Mouse (Mus musculus) gastrocnemius, postnatal 14 days (tissue): ENCODE measurements around the gene Ctbp2. TPM values are rescaled to one million over a fixed set of nuclear protein-coding genes. Genes with fewer than 3 reads are reported as not detected.

Experiments
- DNase-seq: peaks from one replicate; pipeline ENCODE4 v3.0.0; 2021; ENCODE audit warnings: mixed read lengths
- intact Hi-C: fragments of 180-260 bp; cut with DNase I; formaldehyde crosslinking; loops from one replicate; pipeline ENCODE4 v1.15.1; 2025; ENCODE audit warnings: low total_unique reads
- total RNA-seq, 2 experiments: library from RNA; stranded (reverse); gene quantifications; 2 replicates each; pipeline ENCODE4 v1.2.3; 2021

The Ctbp2 gene
- total RNA-seq, 2 experiments from 2014 or later, result 22.4 to 29.3 TPM

DNA sequence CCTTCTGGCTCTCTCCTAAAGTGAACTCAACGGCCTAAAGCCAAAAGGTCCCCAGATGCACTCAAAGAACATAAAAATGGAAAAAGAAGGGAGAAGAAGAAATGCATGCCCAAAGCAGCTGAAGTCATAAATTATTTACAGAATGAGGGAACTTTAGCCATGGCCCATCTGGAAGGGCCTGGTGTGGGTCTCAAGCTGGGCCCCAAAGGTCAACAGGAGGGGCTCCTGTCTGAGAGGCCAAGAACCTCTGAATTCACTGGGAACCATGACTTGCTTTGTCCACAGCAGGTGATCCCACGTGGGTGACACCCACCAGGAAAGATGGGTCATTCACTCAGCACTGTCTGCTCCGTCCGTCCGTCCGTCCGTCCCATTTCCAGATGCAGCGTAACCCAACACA lies 67.2 kb downstream of the Ctbp2 start:
- no peak for DNase-seq
- intact Hi-C loops, result loop anchor here (5.0 kb wide), 1 partner anchor 65 kb away; the partner anchor contains the start of genes Ctbp2 and Fgfr2

DNA sequence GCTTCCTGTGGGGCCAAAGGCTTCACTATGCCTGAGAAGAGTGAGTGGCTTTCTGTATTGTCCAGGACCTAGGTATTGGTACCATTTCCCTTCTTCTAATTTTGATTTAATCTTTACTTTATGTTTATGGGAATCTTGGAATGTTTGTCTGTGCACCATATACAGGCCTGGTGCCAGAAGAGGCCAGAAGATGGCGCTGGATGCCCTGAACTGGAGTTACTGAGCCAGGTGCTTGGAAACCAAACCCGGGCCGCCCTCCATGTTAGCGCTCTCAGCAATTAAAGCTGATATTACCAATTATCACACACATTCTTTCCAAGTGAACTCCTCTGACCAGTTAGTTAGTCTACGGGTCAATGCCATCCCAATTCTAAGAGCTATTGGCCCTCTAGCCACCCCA lies 69.7 kb downstream of the Ctbp2 start:
- no peak for DNase-seq
- intact Hi-C loops, result no loop called here

DNA sequence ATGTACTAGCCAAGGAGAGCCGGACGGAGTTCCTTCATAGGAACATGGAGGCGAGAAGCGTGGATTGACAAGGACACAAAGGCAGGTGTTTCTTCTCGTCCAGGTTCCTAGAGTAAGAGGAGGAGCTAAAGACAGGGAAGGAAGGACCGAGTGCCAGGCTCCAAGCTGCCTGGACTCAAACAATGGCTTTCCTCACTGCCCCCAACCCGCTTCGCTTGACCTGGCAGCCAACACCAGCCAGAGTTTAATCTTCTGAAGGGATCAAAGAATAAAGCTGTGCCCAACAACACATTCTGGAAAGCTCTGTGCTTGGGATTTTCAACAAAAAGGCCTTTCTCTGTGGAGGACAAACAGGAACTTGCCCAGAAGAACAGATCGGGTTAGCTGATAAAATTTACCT lies 70.4 kb downstream of the Ctbp2 start:
- intact Hi-C loops, result no loop called here
- no peak for DNase-seq

DNA sequence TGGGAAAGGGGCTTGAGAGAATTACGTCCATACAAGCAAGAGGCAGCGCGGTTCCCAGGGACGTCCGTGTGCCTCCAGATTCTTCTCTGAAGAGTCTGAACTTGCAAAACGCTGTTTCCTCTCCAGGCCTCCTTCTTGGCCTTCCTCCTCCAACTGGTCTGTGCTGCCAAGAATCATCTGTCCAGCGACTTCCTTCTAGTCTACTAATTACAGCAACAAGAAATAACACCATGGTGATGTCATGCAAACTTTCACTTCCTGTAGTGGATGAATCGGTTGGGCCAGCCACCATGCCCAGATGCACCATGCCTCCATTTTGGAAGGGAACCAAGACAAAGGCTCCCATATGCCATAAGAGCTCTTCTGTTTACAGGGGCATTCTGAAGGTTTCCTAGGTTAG lies 71.3 kb downstream of the Ctbp2 start:
- intact Hi-C loops, result no loop called here
- DNase-seq, result peak; percentile 49

DNA sequence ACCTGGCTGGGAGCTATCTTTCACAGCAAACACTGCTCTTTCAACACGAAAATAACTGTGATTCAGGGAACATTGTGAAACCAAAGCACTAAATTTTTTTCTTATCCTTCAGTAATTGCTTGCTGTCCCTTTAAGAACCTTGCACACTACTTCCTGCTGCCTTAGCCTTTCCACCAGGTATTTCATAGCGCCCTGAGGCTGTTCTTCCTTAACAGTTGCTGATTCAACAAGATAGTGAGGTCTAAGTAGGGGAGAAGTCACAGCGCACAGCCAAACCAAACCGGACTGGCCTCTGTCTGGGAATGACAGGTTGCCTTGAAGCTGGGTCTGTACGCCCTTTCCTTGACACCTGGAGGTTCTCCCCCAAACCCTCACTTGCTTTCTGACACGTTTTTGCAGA lies 73.5 kb downstream of the Ctbp2 start:
- DNase-seq, result no peak
- intact Hi-C loops, result no loop called here

DNA sequence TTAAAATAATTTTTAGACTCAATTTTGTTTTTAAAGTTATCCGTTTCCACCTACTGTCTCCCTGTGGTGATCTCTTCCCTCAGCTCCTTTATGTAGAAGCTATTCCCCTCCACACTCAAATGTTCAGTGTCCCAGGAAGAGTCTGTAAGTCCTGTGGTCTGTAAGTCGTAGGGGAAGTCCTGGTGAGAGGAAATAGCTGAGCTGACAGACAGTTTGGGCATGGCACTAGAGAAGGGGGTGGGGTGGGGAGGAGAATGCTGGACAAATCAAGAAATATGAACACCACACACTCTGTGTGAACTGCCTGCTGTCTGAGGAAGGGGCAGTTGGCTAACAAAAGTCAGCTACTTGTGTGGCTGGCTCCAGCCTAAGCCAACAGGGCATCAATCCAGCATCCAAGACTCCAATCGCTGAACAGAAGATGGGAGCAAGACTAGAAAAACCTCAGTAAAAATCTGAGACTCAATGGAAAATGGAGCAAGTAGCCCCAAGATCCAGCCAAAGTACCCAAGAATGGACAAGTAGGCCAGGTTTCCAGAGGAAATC lies 76.0 kb downstream of the Ctbp2 start:
- intact Hi-C loops, result no loop called here
- no peak for DNase-seq

DNA sequence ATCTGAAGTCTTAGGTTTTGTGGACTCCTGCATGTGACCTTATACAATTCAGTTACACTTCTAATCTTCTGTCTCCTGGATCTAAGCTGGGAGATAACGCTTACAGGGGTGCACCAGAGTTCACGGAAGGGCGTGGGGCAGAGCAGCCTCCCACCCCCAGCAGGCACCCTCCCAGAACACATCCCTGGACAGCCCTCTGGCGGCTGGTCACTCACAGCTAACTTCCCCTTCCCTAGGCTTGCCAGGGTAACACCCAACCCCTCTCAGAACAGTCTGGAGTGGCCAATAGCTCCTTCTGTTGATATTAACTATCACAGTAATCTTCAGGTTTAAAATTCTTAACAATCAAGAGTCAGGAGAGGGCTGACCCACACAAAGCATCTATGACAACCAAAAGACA lies 76.9 kb downstream of the Ctbp2 start:
- DNase-seq, result peak; percentile 65
- intact Hi-C loops, result no loop called here

DNA sequence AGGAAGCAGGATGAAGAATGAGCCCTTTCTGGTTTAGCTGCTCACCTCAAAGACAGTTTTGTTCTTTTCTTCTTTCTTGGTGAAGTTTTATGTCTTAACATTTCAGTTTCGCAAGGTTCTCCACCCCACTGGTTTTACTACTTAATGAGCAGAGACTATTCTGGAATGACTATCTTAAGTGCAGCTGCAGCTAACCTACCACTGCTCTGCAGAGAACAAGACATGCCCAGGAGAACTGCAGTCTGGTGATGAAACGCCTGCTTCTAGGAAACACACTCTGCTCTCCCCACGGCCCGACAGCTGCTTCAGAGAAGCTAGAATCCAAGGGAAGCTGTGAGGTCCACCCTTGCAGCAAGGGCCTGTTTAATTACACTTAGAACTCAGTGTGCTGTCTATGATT lies 79.4 kb downstream of the Ctbp2 start:
- intact Hi-C loops, result no loop called here
- DNase-seq, result no peak

DNA sequence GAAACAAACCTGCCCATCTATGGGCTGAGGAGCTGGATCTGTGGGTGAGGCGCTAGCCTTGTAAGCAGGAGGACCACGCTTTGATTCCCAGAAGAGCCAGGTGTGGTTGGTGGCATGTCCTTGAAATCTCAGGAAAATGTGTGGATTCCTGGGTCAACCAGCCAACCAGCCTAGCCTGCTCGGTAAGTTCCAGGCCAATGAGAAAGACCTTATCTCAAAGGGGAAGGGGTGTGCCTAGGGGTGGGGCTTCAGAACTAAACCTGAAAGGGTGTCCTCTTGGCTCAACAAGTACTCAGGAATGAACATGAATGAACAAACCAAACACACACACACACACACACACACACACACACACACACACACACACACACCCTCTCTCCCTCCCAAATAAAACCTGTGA lies 82.4 kb downstream of the Ctbp2 start:
- DNase-seq, result no peak
- intact Hi-C loops, result no loop called here

DNA sequence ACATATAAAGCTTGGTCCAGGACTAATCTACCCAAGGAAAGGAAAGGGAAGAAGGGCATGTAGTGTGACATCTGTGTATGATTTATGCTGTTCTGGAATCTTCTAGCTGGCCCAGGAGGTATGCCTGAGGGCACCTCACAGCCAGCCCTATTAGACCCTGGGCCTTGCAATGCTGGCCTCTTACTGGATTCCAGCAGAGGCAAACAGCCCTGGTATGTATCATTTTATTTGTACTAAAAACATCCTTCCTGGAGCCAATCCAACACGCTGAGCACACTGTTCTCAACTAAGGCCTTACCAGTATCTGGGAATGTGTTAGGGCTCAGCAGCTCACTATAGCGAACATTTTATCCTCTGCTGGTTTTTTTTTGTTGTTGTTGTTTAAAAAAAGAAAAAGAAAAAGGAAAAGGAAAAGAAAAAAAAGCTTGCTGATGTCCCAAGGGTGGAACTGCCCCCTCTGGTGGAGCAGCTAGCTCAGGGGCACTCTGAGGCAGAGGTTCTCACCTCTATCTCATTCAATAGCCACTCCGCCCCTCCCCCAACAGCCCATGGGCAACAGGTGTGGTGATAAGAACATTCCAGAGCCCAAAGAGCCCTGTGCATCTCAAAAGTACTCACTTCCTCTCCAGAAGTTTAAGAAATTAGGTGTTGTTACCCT lies 83.3 kb downstream of the Ctbp2 start:
- intact Hi-C loops, result no loop called here
- DNase-seq, result no peak

DNA sequence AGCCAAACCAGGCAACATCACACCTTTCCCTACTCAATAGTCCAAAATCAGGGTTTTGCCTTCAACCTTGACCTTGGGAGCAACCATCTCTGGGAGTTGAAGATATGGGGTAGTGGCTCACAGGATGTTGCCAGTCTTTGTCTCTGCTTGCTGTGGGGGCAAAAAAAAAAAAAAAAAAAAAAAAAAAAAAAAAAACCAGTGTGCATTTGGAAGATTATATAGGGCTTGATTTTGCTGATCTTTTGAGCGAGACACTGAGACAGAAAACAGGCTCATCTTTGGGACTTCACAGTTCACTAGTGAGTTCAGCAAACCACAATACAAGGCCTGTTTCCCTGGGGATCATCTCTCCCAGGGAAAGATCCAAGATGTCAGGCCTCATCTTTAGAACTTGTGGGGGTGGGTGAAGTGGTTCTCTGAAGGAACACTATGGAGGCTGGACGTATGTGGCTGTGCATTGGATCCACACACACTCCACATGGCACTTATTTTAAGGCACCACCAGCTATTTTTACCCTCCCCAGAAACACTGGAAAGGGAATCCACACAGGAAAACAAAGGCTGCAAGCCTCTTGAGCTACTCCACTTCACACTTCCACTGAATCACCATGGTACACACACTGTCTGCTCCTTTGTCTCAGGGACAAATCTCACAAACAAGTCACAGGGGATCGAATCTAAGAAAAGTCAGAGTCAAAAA lies 84.4 kb downstream of the Ctbp2 start:
- intact Hi-C loops, result loop anchor here (10.0 kb wide), 1 partner anchor 75 kb away; no protein-coding TSS in a partner anchor
- DNase-seq, result no peak

DNA sequence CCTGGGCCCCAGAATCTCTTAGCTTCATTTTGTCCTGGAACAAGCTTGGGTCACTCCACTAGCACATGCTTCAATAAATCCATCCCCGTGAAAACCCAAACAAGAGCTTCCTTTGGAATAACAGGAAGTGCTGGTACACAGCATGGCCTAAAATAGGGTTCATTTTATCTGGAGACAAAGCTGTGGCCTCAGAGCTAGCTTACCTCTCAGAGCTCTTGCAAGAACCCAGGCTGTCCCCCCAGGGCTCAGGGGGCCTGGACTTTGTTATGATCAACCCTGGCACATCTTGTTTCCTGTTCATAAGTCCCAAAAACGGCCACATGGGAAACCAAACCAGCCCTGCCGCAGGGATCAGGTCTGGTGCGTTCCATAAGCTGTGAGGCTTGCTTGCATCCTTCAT lies 86.5 kb downstream of the Ctbp2 start:
- intact Hi-C loops, result loop anchor here (10.0 kb wide), 1 partner anchor 77 kb away; no protein-coding TSS in a partner anchor
- DNase-seq, result no peak

DNA sequence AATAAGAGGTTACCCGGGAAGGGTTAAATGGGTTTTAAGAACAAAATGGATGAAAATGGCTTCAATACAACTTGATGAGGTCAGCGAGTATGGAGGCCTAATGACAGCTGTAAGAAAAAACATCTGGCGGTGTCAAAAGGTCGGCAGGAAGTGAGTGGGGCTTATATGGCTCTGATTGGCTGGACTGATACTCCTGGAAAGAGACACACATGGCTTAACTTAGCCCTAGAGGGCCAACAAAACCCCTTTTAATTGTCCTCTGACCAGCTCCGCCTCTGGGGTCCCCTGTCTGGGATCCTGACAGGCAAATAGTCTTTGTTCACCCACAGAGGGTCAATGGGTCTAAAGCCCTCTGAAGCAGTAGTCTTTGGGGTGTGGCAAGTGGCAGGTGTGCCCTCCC lies 86.9 kb downstream of the Ctbp2 start:
- no peak for DNase-seq
- intact Hi-C loops, result loop anchor here (10.0 kb wide), 1 partner anchor 78 kb away; no protein-coding TSS in a partner anchor

DNA sequence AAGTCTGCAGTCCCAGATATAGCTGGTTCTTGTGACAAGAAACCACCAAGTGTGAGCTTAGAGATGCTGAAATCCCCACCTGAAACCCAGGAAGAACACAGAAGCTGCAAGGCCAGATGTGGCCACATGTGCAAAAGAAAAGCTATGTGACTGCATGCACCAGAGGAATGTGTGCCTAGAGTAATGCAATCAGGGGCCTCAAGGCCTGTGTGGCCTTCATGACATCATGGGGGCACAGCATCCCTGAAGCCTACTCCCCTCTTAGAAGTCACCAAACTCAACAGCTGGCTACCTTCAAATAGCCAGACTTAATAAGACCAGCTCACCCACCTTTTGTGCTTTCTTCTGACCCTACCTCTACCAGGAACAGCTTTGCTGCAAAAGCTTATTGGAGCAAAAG lies 88.3 kb downstream of the Ctbp2 start:
- intact Hi-C loops, result loop anchor here (10.0 kb wide), 1 partner anchor 79 kb away; no protein-coding TSS in a partner anchor
- DNase-seq, result no peak

DNA sequence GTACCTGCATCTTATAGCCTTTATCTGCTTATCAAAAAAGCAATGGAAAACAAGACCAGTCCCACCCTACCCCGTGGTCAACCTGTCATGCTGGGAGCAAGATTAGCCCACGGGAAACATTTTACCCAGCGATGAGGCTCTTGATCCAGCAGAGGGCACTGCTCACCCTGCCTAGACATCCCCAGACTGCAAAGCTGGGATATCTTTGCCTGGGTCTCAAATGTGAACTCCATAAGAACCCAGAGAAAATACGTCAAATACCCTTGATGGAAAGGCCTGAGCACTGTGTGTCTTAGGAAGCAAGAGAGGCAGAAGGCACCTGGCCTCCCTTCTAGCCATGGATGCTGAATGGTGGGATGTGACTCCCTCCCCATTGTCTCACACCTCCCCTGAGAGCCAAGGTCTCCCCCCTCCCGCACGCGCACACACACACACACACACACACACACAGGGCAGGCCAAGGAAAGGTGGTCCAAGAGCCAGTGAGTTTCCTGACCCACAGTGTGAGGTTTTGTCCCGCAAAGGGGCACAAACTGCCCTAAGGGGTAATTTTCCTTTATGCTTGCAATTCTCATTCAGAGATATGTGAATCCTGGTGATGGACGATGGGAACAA lies 91.5 kb downstream of the Ctbp2 start:
- intact Hi-C loops, result loop anchor here (10.0 kb wide), 1 partner anchor 82 kb away; no protein-coding TSS in a partner anchor
- peak; percentile 48 for DNase-seq

DNA sequence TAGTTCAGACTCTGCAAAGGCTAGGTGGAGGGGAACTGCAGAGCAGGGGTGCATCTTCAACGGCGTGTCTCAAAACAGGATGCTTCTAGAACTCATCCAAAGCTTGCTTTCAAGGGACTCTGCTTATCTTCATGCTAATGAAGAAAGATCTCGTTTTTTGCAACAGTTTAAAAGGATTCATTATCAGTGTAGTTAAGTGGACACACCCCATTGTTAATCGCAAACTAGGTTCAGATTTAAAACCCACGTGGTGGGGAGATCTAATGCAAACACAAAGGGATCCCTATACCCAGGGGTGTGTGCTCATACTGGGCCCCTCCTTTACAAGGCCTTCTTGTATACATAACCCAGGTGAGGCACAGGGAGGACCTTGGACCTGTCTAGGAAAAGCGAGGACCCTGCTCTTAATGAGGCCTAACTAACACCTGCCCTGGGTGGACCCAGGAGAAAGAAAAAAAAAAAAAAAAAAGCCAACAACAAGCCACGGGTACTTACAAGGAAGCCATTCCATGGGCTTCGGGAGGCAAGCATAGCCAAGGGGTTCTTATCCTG lies 94.6 kb downstream of the Ctbp2 start:
- intact Hi-C loops, result loop anchor here (10.0 kb wide), 1 partner anchor 85 kb away; no protein-coding TSS in a partner anchor
- DNase-seq, result no peak

DNA sequence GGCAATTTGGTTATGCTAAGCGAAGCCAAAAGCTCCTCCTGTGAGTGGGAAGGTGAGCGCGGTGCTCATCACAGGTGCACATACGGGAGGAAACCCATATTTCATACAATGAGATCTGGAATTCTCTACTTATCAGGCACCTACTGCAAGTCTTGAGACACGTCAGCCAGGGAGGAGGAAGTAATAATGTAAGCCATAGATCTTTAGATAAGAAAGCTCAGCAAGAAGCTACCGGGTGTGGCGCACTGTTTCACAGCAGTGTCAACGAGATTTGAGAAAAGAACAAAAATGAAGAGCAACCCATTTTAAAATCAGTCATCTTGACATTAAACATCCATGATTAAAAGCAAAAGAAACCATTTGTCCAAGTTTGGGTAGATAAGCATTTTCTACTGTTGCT lies 95.2 kb downstream of the Ctbp2 start:
- intact Hi-C loops, result no loop called here
- no peak for DNase-seq

DNA sequence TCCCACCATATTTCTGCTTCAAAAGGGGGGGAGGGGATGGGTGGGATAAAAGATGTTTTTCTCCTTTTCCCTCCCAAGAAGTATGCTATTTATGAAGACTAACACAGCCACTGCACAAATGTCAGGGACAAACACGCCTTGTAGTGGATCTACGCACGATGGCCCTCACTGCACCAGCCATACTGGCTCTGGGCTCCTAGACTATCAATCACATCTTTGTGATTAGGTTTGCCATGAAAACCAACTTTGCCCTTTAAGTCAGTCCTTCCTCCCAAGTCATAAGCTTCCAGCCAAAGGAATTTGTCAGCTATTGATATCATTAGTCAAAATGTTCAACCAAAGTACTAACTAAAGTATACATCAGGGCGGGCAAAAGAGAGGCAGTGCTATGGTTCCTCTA lies 96.2 kb downstream of the Ctbp2 start:
- intact Hi-C loops, result no loop called here

DNA sequence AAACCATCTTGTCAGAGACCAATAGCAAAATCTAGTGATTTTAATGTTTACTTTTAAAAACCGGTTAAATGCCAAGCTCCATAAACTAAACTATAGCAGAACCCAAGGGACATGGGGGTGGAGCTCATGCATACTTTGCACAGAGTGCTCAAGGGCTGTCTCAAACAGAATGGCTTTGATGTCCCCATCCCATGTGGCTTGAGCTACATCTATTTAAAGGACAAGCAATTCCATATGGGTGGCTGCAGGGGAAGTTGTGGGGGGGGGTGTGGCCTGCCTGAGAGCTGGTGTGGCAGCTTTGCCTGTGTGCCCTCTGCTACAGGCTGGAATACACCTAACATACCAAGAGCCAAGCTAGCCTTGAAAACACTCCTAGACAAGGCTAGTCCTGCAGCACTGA lies 99.5 kb downstream of the Ctbp2 start:
- intact Hi-C loops, result no loop called here
- DNase-seq, result no peak

More for the DNA sequence above, 96.2 kb downstream of the Ctbp2 start:
- no peak for DNase-seq

DNA sequence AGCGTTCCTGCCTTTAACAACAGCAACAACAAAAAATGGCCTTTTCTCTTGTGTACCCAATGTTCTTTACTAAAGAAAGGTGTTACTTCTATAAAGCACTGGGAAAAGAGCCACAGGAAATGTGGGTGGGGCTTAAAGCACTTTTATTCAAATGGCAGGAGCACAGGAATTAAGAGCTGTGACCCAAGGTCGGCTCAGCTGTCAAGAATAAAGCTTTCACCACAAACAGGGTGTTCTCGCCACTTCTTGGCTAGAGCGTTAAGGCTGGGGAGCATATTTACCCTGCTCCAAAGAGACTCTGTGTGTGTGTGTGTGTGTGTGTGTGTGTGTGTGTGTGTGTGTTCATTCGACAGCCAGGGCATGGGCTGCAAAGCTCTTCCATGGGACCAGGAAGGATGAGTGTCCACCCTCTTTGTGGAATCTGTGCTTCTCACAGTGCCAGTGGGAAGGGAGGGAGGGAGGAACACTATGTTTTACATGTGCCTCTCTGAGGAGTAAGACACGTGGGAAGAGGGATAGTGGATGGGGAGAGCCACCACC lies 104.6 kb downstream of the Ctbp2 start:
- DNase-seq, result no peak
- intact Hi-C loops, result no loop called here
